Mouse (Mus musculus): ENCODE results near the gene Tac4.

The Tac4 gene

GRCm38 (mm10) chr11:95315215-95315955, 54.1 kb downstream of the Tac4 start:
- no peak for DNase-seq (ENCODE audit: low spot score in 2 of 2)

- no peak for DNase-seq (ENCODE audit: low spot score in 2 of 2)
Measured at GRCm38 (mm10) chr11:95318116-95318515, 56.8 kb downstream of the Tac4 start.

Data from urinary bladder, adult 18-20 months (tissue).